Mouse (Mus musculus): ENCODE measurements at regions not wholly inside any gene's neighbourhood (a gene's known extent, or its start where the extent isn't known, plus 50 kb on each side); places are given as distances from the start of the nearest gene placed in this dataset.

DNA sequence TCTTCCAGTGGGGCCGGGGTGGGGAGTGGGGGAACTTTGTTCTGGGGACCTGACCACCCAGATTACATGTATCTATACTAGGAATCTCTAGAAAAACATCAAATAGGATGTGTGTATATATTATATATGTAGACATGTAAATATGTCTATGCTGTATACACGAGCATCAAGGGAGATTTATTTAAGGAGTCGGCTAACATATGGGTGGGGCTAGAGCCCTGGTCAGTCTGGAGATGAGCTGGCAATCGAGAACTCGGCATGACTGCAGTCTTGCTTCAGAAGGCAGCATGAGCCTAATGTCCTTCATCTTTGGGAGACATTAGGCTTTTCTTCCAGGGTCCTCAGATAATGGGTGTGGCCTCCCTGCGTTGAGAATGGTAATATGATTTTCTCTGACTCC, 97.0 kb downstream of the Rap2a start:
- TF ChIP-seq ZNF384 (IDR thresholded peaks at IDR 0.05; ENCODE audit: low read depth, low read length) (no peak), MAFK (IDR thresholded peaks at IDR 0.05; ENCODE audit: insufficient read depth, low read depth, low read length) (no peak), HCFC1 (IDR thresholded peaks at IDR 0.05; ENCODE audit: borderline replicate concordance, insufficient read depth, low read length) (no peak), ZC3H11A (IDR thresholded peaks at IDR 0.05; ENCODE audit: borderline replicate concordance, low read depth, low read length) (no peak), CHD2 (IDR thresholded peaks at IDR 0.05; ENCODE audit: low read depth, low read length) (no peak)
